Mouse (Mus musculus) stomach, embryonic 14.5 days (tissue): ENCODE results near the gene Fbxl21. TPM values are rescaled to one million over a fixed set of nuclear protein-coding genes. Genes with fewer than 3 reads are reported as not detected.

Source experiments
- ATAC-seq: fragments of 200-750 bp; cut with Nextera tagmentation; 2 replicates; pipeline ENCODE4 v1.8.0; 2017; ENCODE audit warnings: low read depth, moderate TSS enrichment; ENCODE audit not compliant: insufficient number of reproducible peaks, insufficient read depth, low FRiP score
- H3K27ac ChIP-seq: fragments of 300-500 bp; sonication (generic); 2 replicates; pipeline ENCODE4 v1.5.1; 2014; ENCODE audit warnings: mild to moderate bottlenecking, low read length, moderate library complexity, mixed read lengths
- H3K27me3 ChIP-seq: fragments of 300-500 bp; sonication (generic); 2 replicates; pipeline ENCODE4 v1.6.1; 2014; ENCODE audit warnings: low read length, control low read depth, mixed read lengths; ENCODE audit not compliant: control insufficient read depth, insufficient read depth
- H3K36me3 ChIP-seq: fragments of 300-500 bp; sonication (generic); 2 replicates; pipeline ENCODE4 v1.6.1; 2014; ENCODE audit warnings: mild to moderate bottlenecking, control low read depth, low read length, moderate library complexity, mixed read lengths; ENCODE audit not compliant: control insufficient read depth, insufficient read depth
- H3K4me1 ChIP-seq: fragments of 300-500 bp; sonication (generic); 2 replicates; pipeline ENCODE4 v1.6.1; 2014; ENCODE audit warnings: low read length, control low read depth, mixed read lengths; ENCODE audit not compliant: control insufficient read depth, insufficient read depth
- H3K4me2 ChIP-seq: fragments of 300-500 bp; sonication (generic); replicated peaks from 2 replicates; pipeline ENCODE4 v1.6.1; 2014; ENCODE audit warnings: low read depth, low read length, control low read depth
- H3K4me3 ChIP-seq: fragments of 300-500 bp; sonication (generic); 2 replicates; pipeline ENCODE4 v1.5.1; 2014; ENCODE audit warnings: low read depth, low read length, control low read depth
- H3K9ac ChIP-seq: fragments of 300-500 bp; sonication (generic); replicated peaks from 2 replicates; pipeline ENCODE4 v1.6.1; 2014; ENCODE audit warnings: low read depth, mild to moderate bottlenecking, control low read depth, low read length, moderate library complexity, mixed read lengths
- H3K9me3 ChIP-seq: fragments of 300-500 bp; sonication (generic); 2 replicates; pipeline ENCODE4 v1.6.1; 2016; ENCODE audit warnings: low read depth, low read length, control low read depth; ENCODE audit not compliant: control insufficient read depth
- WGBS: fragments of 180-500 bp; shearing (Covaris S2); extraction: QIAGEN DNeasy Blood & Tissue Kit; methylation state at CpG from one replicate; pipeline ENCODE4 v1.1.7; 2014; 5-methylcytosine and 5-hydroxymethylcytosine counted together
- polyA plus RNA-seq: library from polyadenylated mRNA; unstranded; fragments of >200 nt; fragmentation: Nextera tagmentation; extraction: Ambion mirVana; gene quantifications from 2 replicates; pipeline ENCODE4 v1.2.1, GENCODE M21; 2014

Fbxl21 gene
- polyA plus RNA-seq, 1 experiment from 2014 or later: 2.5 TPM

GRCm38 (mm10) chr13:56575701-56576321 lies 53.5 kb downstream of the Fbxl21 start:
- H3K9ac ChIP-seq: no peak overlapping the region
- no peaks in the 10 kb centered on the region for H3K36me3 ChIP-seq
- H3K27ac ChIP-seq: peak overlapping the region; percentile 93
- H3K4me3 ChIP-seq: no peak overlapping the region
- H3K4me2 ChIP-seq: no peak overlapping the region
- peak; percentile 76; the same call in 1 of the 2 replicates for ATAC-seq
- WGBS: 27% methylated on average over 12 of the region's 12 CpGs
- no peaks in the 10 kb centered on the region for H3K9me3 ChIP-seq
- H3K4me1 ChIP-seq: peaks cover 16% of the 10 kb centered on the region; the same call in 1 of the 2 replicates
- no peaks in the 10 kb centered on the region for H3K27me3 ChIP-seq

- H3K9me3 ChIP-seq: no peaks in the 10 kb centered on the region
- peaks cover 28% of the 10 kb centered on the region for H3K4me1 ChIP-seq
- no peak overlapping the region for H3K4me3 ChIP-seq
- H3K27ac ChIP-seq: no peak overlapping the region
- ATAC-seq: no peak
- 63% methylated on average over 5 of the region's 5 CpGs for WGBS
- no peak overlapping the region for H3K9ac ChIP-seq
- no peaks in the 10 kb centered on the region for H3K36me3 ChIP-seq
- no peaks in the 10 kb centered on the region for H3K27me3 ChIP-seq
- H3K4me2 ChIP-seq: no peak overlapping the region
Measured at GRCm38 (mm10) chr13:56578097-56578496, 55.8 kb downstream of the Fbxl21 start.

- WGBS: 80% methylated on average over 5 of the region's 5 CpGs
- H3K36me3 ChIP-seq: no peaks in the 10 kb centered on the region
- no peak overlapping the region for H3K27ac ChIP-seq
- H3K4me2 ChIP-seq: no peak overlapping the region
- peaks cover 27% of the 10 kb centered on the region for H3K4me1 ChIP-seq
- no peaks in the 10 kb centered on the region for H3K9me3 ChIP-seq
- no peak overlapping the region for H3K4me3 ChIP-seq
- H3K9ac ChIP-seq: no peak overlapping the region
- no peaks in the 10 kb centered on the region for H3K27me3 ChIP-seq
- ATAC-seq: no peak
Measured at GRCm38 (mm10) chr13:56580450-56580849, 58.2 kb downstream of the Fbxl21 start.

- Histone ChIP-seq H3K9me3 (no peaks in the 10 kb centered on the region), H3K9ac (no peak overlapping the region), H3K36me3 (no peaks in the 10 kb centered on the region), H3K27me3 (no peaks in the 10 kb centered on the region), H3K4me2 (0 out of 2 replicates have a peak overlapping the region, but pooled peaks have one; percentile 3), H3K4me1 (peaks cover 23% of the 10 kb centered on the region), H3K27ac (peak overlapping the region; percentile 93), H3K4me3 (no peak overlapping the region)
- ATAC-seq: 0 out of 2 replicates have a peak, but pooled peaks have one; percentile 15
- 12% methylated on average over 3 of the region's 3 CpGs for WGBS
Measured at GRCm38 (mm10) chr13:56581512-56581911, 59.2 kb downstream of the Fbxl21 start.

GRCm38 (mm10) chr13:56581961-56582434 lies 59.7 kb downstream of the Fbxl21 start:
- H3K4me2 ChIP-seq: peak overlapping the region; percentile 13; the same call in 1 of the 2 replicates
- H3K4me1 ChIP-seq: peaks cover 23% of the 10 kb centered on the region
- H3K4me3 ChIP-seq: no peak overlapping the region
- peak overlapping the region; percentile 93 for H3K27ac ChIP-seq
- H3K9ac ChIP-seq: no peak overlapping the region
- no peaks in the 10 kb centered on the region for H3K27me3 ChIP-seq
- ATAC-seq: peak; percentile 96
- H3K36me3 ChIP-seq: no peaks in the 10 kb centered on the region
- no peaks in the 10 kb centered on the region for H3K9me3 ChIP-seq
- whole genome bisulfite sequencing: under 1% methylated on average over 6 of the region's 6 CpGs

GRCm38 (mm10) chr13:56582720-56583119 lies 60.4 kb downstream of the Fbxl21 start:
- 40% methylated on average over 3 of the region's 3 CpGs for WGBS
- Histone ChIP-seq H3K4me1 (peaks cover 23% of the 10 kb centered on the region), H3K27ac (peak overlapping the region; percentile 93), H3K27me3 (no peaks in the 10 kb centered on the region), H3K9me3 (no peaks in the 10 kb centered on the region), H3K4me3 (no peak overlapping the region), H3K4me2 (no peak overlapping the region), H3K36me3 (no peaks in the 10 kb centered on the region), H3K9ac (no peak overlapping the region)
- ATAC-seq: no peak

GRCm38 (mm10) chr13:56586046-56586445 lies 63.8 kb downstream of the Fbxl21 start:
- Histone ChIP-seq H3K36me3 (no peaks in the 10 kb centered on the region), H3K4me1 (peaks cover 41% of the 10 kb centered on the region), H3K27ac (no peak overlapping the region), H3K9me3 (no peaks in the 10 kb centered on the region), H3K27me3 (no peaks in the 10 kb centered on the region), H3K9ac (no peak overlapping the region), H3K4me3 (no peak overlapping the region), H3K4me2 (no peak overlapping the region)
- no peak for ATAC-seq
- 61% methylated on average over 3 of the region's 3 CpGs for WGBS
